In the genomic region with DNA sequence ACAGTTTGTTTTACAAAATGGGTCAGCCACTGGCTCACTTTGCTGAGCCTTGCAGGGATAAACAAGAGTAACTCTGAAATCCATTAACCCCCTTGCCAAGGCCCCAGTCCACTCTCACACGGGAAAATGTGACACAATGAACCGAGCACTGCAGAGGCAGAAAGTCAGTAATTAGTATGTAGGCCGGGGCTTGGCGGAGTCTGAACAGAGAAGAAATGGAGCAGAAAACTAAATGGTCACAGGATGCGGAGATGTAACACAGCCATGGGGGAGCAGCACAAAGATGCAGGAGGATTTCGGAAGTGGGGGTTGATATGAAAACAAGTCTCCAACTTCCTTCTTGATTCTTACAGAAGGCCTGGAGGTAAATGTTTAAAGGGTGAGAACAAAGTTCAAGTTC, we compare ENCODE assay signal across 14 mouse cellular contexts.
DNase-seq lines count a peak whose midpoint lies in the region; ATAC-seq lines count a peak whose summit lies in the region.
"Had no signal": no experiment of that assay in that cellular context is flagged by ENCODE, and none has a peak within 500 bp of the region (broad histone marks: within the 10 kb centered on the region; RNA-seq: fewer than 3 reads in every experiment).

No protein-coding gene starts in this region.

- WGBS in midbrain, embryonic 16.5 days = 49% methylated on average over 6 of the region's 6 CpGs
- WGBS in midbrain, embryonic 11.5 days = 72% methylated on average over 6 of the region's 6 CpGs
- 33% methylated on average over 6 of the region's 6 CpGs for WGBS in neural tube, embryonic 15.5 days
- WGBS in intestine, embryonic 15.5 days = 78% methylated on average over 6 of the region's 6 CpGs

- DNase-seq in cerebellum, adult 11-12 months = peak; percentile 22
- DNase-seq in cerebellum, postnatal 36 days = no peak
- no peak for DNase-seq in midbrain, embryonic 11.5 days (ENCODE audit: low spot score, missing footprints)
- DNase-seq in kidney, adult 9 months = peak; percentile 83
- DNase-seq in adrenal gland, adult 2 months = no peak
- DNase-seq: liver; midbrain, embryonic 14.5 days; right cerebral cortex, postnatal 4 days had no signal

- peak; percentile 32; the same call in 1 of the 2 replicates for ATAC-seq in midbrain, embryonic 16.5 days
- ATAC-seq in midbrain, embryonic 11.5 days (ENCODE audit: low FRiP score) = no peak
- peak; percentile 56 for ATAC-seq in neural tube, embryonic 15.5 days (ENCODE audit: low FRiP score)
- no peak for ATAC-seq in intestine, embryonic 15.5 days
- ATAC-seq: forebrain, embryonic 16.5 days had no signal

- no peaks in the 10 kb centered on the region for H3K9me3 ChIP-seq in midbrain, embryonic 16.5 days (replicated peaks; ENCODE audit: control insufficient read depth, low read length, poor library complexity, severe bottlenecking)
- no peaks in the 10 kb centered on the region for H3K9me3 ChIP-seq in midbrain, embryonic 11.5 days (ENCODE audit: control insufficient read depth, low read length)
- H3K9me3 ChIP-seq in neural tube, embryonic 15.5 days (replicated peaks) = no peaks in the 10 kb centered on the region
- no peaks in the 10 kb centered on the region for H3K9me3 ChIP-seq in intestine, embryonic 15.5 days
- H3K9me3 ChIP-seq: embryonic facial prominence, embryonic 13.5 days; lung, embryonic 15.5 days had no signal

- no peak overlapping the region for H3K4me2 ChIP-seq in midbrain, embryonic 16.5 days (ENCODE audit: low read length)
- no peak overlapping the region for H3K4me2 ChIP-seq in midbrain, embryonic 11.5 days
- no peak overlapping the region for H3K4me2 ChIP-seq in neural tube, embryonic 15.5 days
- H3K4me2 ChIP-seq in intestine, embryonic 15.5 days (replicated peaks) = no peak overlapping the region
- H3K4me2 ChIP-seq: embryonic facial prominence, embryonic 13.5 days; lung, embryonic 15.5 days had no signal

- H3K4me1 ChIP-seq in midbrain, embryonic 16.5 days (ENCODE audit: control insufficient read depth, insufficient read depth, low read length) = peaks cover 2% of the 10 kb centered on the region; the same call in 1 of the 2 replicates
- H3K4me1 ChIP-seq in midbrain, embryonic 11.5 days (ENCODE audit: control insufficient read depth, insufficient read depth, low read length) = no peaks in the 10 kb centered on the region
- peaks cover 13% of the 10 kb centered on the region; the same call in 1 of the 2 replicates for H3K4me1 ChIP-seq in neural tube, embryonic 15.5 days
- no peaks in the 10 kb centered on the region for H3K4me1 ChIP-seq in intestine, embryonic 15.5 days (replicated peaks)
- H3K4me1 ChIP-seq: lung, embryonic 15.5 days had no signal

- H3K27me3 ChIP-seq in midbrain, embryonic 16.5 days (ENCODE audit: control insufficient read depth, insufficient read depth, low read depth, low read length) = no peaks in the 10 kb centered on the region
- no peaks in the 10 kb centered on the region for H3K27me3 ChIP-seq in midbrain, embryonic 11.5 days (ENCODE audit: control insufficient read depth, insufficient read depth, low read length)
- no peaks in the 10 kb centered on the region for H3K27me3 ChIP-seq in neural tube, embryonic 15.5 days (replicated peaks)
- no peaks in the 10 kb centered on the region for H3K27me3 ChIP-seq in intestine, embryonic 15.5 days (replicated peaks)
- H3K27me3 ChIP-seq: embryonic facial prominence, embryonic 13.5 days; lung, embryonic 15.5 days had no signal

- no peak overlapping the region for H3K9ac ChIP-seq in midbrain, embryonic 16.5 days (ENCODE audit: low read depth, low read length)
- H3K9ac ChIP-seq in midbrain, embryonic 11.5 days (ENCODE audit: low read length) = no peak overlapping the region
- H3K9ac ChIP-seq in neural tube, embryonic 15.5 days (replicated peaks) = no peak overlapping the region
- H3K9ac ChIP-seq in intestine, embryonic 15.5 days = no peak overlapping the region
- H3K9ac ChIP-seq: embryonic facial prominence, embryonic 13.5 days; lung, embryonic 15.5 days had no signal

- H3K4me3 ChIP-seq in midbrain, embryonic 16.5 days (ENCODE audit: low read depth, low read length) = no peak overlapping the region
- no peak overlapping the region for H3K4me3 ChIP-seq in midbrain, embryonic 11.5 days (ENCODE audit: low read depth, low read length)
- H3K4me3 ChIP-seq in neural tube, embryonic 15.5 days (replicated peaks) = no peak overlapping the region
- H3K4me3 ChIP-seq in intestine, embryonic 15.5 days (replicated peaks) = no peak overlapping the region
- H3K4me3 ChIP-seq: embryonic facial prominence, embryonic 13.5 days; lung, embryonic 15.5 days had no signal

- no peak overlapping the region for H3K27ac ChIP-seq in midbrain, embryonic 16.5 days (ENCODE audit: low read length)
- no peak overlapping the region for H3K27ac ChIP-seq in midbrain, embryonic 11.5 days (ENCODE audit: low read depth, low read length)
- peak overlapping the region; percentile 42 for H3K27ac ChIP-seq in neural tube, embryonic 15.5 days (replicated peaks)
- no peak overlapping the region for H3K27ac ChIP-seq in intestine, embryonic 15.5 days
- H3K27ac ChIP-seq: embryonic facial prominence, embryonic 13.5 days; lung, embryonic 15.5 days had no signal

- H3K36me3 ChIP-seq in midbrain, embryonic 16.5 days (ENCODE audit: control insufficient read depth, insufficient read depth, low read length) = no peaks in the 10 kb centered on the region
- peaks cover 4% of the 10 kb centered on the region; the same call in 1 of the 2 replicates for H3K36me3 ChIP-seq in midbrain, embryonic 11.5 days (ENCODE audit: control insufficient read depth, insufficient read depth, low read length)
- H3K36me3 ChIP-seq in neural tube, embryonic 15.5 days = no peaks in the 10 kb centered on the region
- H3K36me3 ChIP-seq in intestine, embryonic 15.5 days = no peaks in the 10 kb centered on the region
- H3K36me3 ChIP-seq: lung, embryonic 15.5 days had no signal

Comparison
In these comparisons a context has a peak if more than half of its experiments do, and no peak if none do; other contexts are left out.
1. DNase-seq: peak in cerebellum, adult 11-12 months (single experiment) and kidney, adult 9 months (single experiment); none in cerebellum, postnatal 36 days (0 of 2), midbrain, embryonic 11.5 days (single experiment) and adrenal gland, adult 2 months (single experiment).
2. ATAC-seq: peak in midbrain, embryonic 16.5 days (single experiment) and neural tube, embryonic 15.5 days (single experiment); none in midbrain, embryonic 11.5 days (single experiment) and intestine, embryonic 15.5 days (single experiment).